Mouse (Mus musculus) embryonic facial prominence, embryonic 15.5 days (tissue): ENCODE results near the gene Retnla. TPM values are rescaled to one million over a fixed set of nuclear protein-coding genes. Genes with fewer than 3 reads are reported as not detected.

ENCODE experiments used
- ATAC-seq: fragments of 200-750 bp; cut with Nextera tagmentation; 2 replicates; pipeline ENCODE4 v1.8.0; 2017; ENCODE audit warnings: low read depth, moderate TSS enrichment; ENCODE audit not compliant: insufficient number of reproducible peaks, low FRiP score, low TSS enrichment
- H3K27ac ChIP-seq: fragments of 300-500 bp; sonication (generic); replicated peaks from 2 replicates; pipeline ENCODE4 v1.5.1; 2015; ENCODE audit warnings: mild to moderate bottlenecking, inconsistent platforms
- H3K27me3 ChIP-seq: fragments of 300-500 bp; sonication (generic); 2 replicates; pipeline ENCODE4 v1.6.1; 2015; ENCODE audit warnings: inconsistent platforms
- H3K36me3 ChIP-seq: fragments of 300-500 bp; sonication (generic); 2 replicates; pipeline ENCODE4 v1.6.1; 2015; ENCODE audit warnings: mild to moderate bottlenecking, inconsistent platforms
- H3K4me1 ChIP-seq: fragments of 300-500 bp; sonication (generic); 2 replicates; pipeline ENCODE4 v1.6.1; 2015; ENCODE audit warnings: inconsistent platforms
- H3K4me2 ChIP-seq: fragments of 300-500 bp; sonication (generic); replicated peaks from 2 replicates; pipeline ENCODE4 v1.6.1; 2015; ENCODE audit warnings: mild to moderate bottlenecking, inconsistent platforms
- H3K4me3 ChIP-seq: fragments of 300-500 bp; sonication (generic); replicated peaks from 2 replicates; pipeline ENCODE4 v1.5.1; 2015; ENCODE audit warnings: mild to moderate bottlenecking, inconsistent platforms
- H3K9ac ChIP-seq: fragments of 300-500 bp; sonication (generic); 2 replicates; pipeline ENCODE4 v1.6.1; 2015; ENCODE audit warnings: inconsistent platforms
- H3K9me3 ChIP-seq: fragments of 300-500 bp; sonication (generic); replicated peaks from 2 replicates; pipeline ENCODE4 v1.6.1; 2016; ENCODE audit warnings: inconsistent platforms
- WGBS: fragments of 180-500 bp; shearing (Covaris S2); methylation state at CpG from one replicate; pipeline ENCODE4 v1.1.7; 2015; 5-methylcytosine and 5-hydroxymethylcytosine counted together
- polyA plus RNA-seq: library from polyadenylated mRNA; unstranded; fragments of >200 nt; fragmentation: Nextera tagmentation; extraction: Ambion mirVana; gene quantifications from 2 replicates; pipeline ENCODE4 v1.2.1, GENCODE M21; 2015

Gene Retnla
- polyA plus RNA-seq, result not detected in 2 replicates

DNA sequence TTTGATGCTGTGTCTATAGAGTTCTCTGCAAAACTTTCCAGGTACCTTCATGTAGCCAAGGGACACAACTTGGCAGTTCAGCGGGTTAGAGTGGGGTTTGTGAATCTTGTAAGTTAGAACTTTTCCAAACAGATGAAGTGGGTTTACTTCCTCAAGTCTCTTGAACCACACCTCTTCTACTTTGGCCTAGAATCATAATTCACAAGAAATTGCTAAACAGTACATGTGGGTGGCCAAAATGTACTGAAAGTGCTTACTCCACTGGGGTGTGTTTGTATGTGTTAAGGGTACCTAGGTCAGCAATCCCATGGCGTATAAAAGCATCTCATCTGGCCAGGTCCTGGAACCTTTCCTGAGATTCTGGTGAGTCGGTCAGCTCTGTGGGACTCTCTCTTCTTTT, at the start of gene Retnla:
Retnla (plus strand) TSS at position 286 of the 400 bp plus-strand sequence.
- Histone ChIP-seq H3K4me1 (no peaks in the 10 kb centered on the region), H3K9me3 (no peaks in the 10 kb centered on the region), H3K27me3 (no peaks in the 10 kb centered on the region), H3K27ac (no peak within 1 kb of the TSS), H3K4me2 (no peak within 1 kb of the TSS), H3K4me3 (no peak within 1 kb of the TSS), H3K36me3 (no peaks in the 10 kb centered on the region), H3K9ac (no peak within 1 kb of the TSS)
- no peak for ATAC-seq
- WGBS, result 75% methylated on average over 3 of the region's 3 CpGs

DNA sequence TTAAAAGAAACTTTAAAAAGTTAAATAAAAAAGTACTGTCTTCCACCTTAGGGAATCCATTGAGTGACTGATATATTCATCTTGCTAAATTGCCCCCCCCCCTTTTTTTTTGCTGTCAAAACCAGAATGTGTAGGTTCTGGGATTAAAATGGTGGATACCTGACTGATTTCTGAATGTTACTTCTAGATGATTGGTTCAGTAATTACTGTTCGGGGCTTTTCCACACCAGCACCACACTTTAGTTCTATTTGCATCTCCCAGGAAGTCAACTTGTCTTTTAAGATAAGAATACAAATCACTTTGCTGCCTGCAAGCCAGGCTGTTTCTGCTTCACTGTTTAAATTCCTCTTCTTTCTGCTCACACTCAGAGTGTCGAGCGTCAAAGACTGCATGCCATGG, 44.1 kb upstream of the Retnla start:
- no peak overlapping the region for H3K9ac ChIP-seq
- no peaks in the 10 kb centered on the region for H3K4me1 ChIP-seq
- no peaks in the 10 kb centered on the region for H3K36me3 ChIP-seq
- no peak overlapping the region for H3K4me3 ChIP-seq
- no peaks in the 10 kb centered on the region for H3K27me3 ChIP-seq
- no peak overlapping the region for H3K27ac ChIP-seq
- no peak overlapping the region for H3K4me2 ChIP-seq
- 79% methylated on average over 3 of the region's 3 CpGs for WGBS
- no peak for ATAC-seq
- no peaks in the 10 kb centered on the region for H3K9me3 ChIP-seq

GRCm38 (mm10) chr16:48799470-48799869, 42.9 kb upstream of the Retnla start:
- H3K4me2 ChIP-seq, result no peak overlapping the region
- no peak overlapping the region for H3K4me3 ChIP-seq
- H3K36me3 ChIP-seq, result no peaks in the 10 kb centered on the region
- no peaks in the 10 kb centered on the region for H3K4me1 ChIP-seq
- no peak for ATAC-seq
- no peak overlapping the region for H3K27ac ChIP-seq
- no peaks in the 10 kb centered on the region for H3K27me3 ChIP-seq
- no peaks in the 10 kb centered on the region for H3K9me3 ChIP-seq
- no peak overlapping the region for H3K9ac ChIP-seq
- 84% methylated on average over 3 of the region's 3 CpGs for WGBS

- 89% methylated on average over 2 of the region's 2 CpGs for WGBS
- no peak overlapping the region for H3K4me3 ChIP-seq
- H3K9me3 ChIP-seq, result no peaks in the 10 kb centered on the region
- H3K4me1 ChIP-seq, result no peaks in the 10 kb centered on the region
- H3K27me3 ChIP-seq, result no peaks in the 10 kb centered on the region
- H3K36me3 ChIP-seq, result no peaks in the 10 kb centered on the region
- no peak overlapping the region for H3K27ac ChIP-seq
- no peak overlapping the region for H3K4me2 ChIP-seq
- ATAC-seq, result no peak
- H3K9ac ChIP-seq, result no peak overlapping the region
These were observed 41.4 kb upstream of the Retnla start for GRCm38 (mm10) chr16:48800906-48801305.

GRCm38 (mm10) chr16:48805412-48805811, 36.9 kb upstream of the Retnla start:
- Histone ChIP-seq H3K36me3 (no peaks in the 10 kb centered on the region), H3K9me3 (no peaks in the 10 kb centered on the region), H3K27ac (no peak overlapping the region), H3K4me2 (no peak overlapping the region), H3K4me3 (no peak overlapping the region), H3K27me3 (no peaks in the 10 kb centered on the region), H3K9ac (no peak overlapping the region), H3K4me1 (no peaks in the 10 kb centered on the region)
- no peak for ATAC-seq
- WGBS, result 77% methylated on average over 1 of the region's 1 CpGs

- no peak for ATAC-seq
- Histone ChIP-seq H3K4me2 (no peak overlapping the region), H3K27me3 (no peaks in the 10 kb centered on the region), H3K27ac (no peak overlapping the region), H3K9ac (no peak overlapping the region), H3K36me3 (no peaks in the 10 kb centered on the region), H3K4me3 (no peak overlapping the region), H3K9me3 (no peaks in the 10 kb centered on the region), H3K4me1 (no peaks in the 10 kb centered on the region)
- 68% methylated on average over 1 of the region's 1 CpGs for WGBS
These were observed 35.8 kb upstream of the Retnla start for GRCm38 (mm10) chr16:48806521-48806920.

GRCm38 (mm10) chr16:48809374-48809773, 33.0 kb upstream of the Retnla start:
- ATAC-seq, result no peak
- WGBS, result 49% methylated on average over 2 of the region's 2 CpGs

GRCm38 (mm10) chr16:48811881-48812436, 30.4 kb upstream of the Retnla start:
- Histone ChIP-seq H3K9me3 (no peaks in the 10 kb centered on the region), H3K36me3 (no peaks in the 10 kb centered on the region), H3K4me3 (no peak overlapping the region), H3K4me2 (no peak overlapping the region), H3K27me3 (no peaks in the 10 kb centered on the region), H3K9ac (no peak overlapping the region), H3K27ac (no peak overlapping the region), H3K4me1 (no peaks in the 10 kb centered on the region)
- no peak for ATAC-seq
- WGBS, result 55% methylated on average over 7 of the region's 7 CpGs

More at GRCm38 (mm10) chr16:48809374-48809773, 33.0 kb upstream of the Retnla start:
- Histone ChIP-seq H3K27ac (no peak overlapping the region), H3K4me2 (no peak overlapping the region), H3K9me3 (no peaks in the 10 kb centered on the region), H3K4me1 (no peaks in the 10 kb centered on the region), H3K36me3 (no peaks in the 10 kb centered on the region), H3K4me3 (no peak overlapping the region), H3K9ac (no peak overlapping the region), H3K27me3 (no peaks in the 10 kb centered on the region)

GRCm38 (mm10) chr16:48816695-48817094, 25.7 kb upstream of the Retnla start, which contains the start of gene Retnlb:
Gene Retnlb (plus strand): TSS chr16:48816856.
- no peaks in the 10 kb centered on the region for H3K27me3 ChIP-seq
- no peak within 1 kb of the TSS for H3K27ac ChIP-seq
- no peak within 1 kb of the TSS for H3K4me2 ChIP-seq
- no peak within 1 kb of the TSS for H3K9ac ChIP-seq
- WGBS, result 85% methylated on average over 2 of the region's 2 CpGs
- H3K4me3 ChIP-seq, result no peak within 1 kb of the TSS
- ATAC-seq, result no peak
- H3K4me1 ChIP-seq, result no peaks in the 10 kb centered on the region
- H3K9me3 ChIP-seq, result no peaks in the 10 kb centered on the region
- no peaks in the 10 kb centered on the region for H3K36me3 ChIP-seq

DNA sequence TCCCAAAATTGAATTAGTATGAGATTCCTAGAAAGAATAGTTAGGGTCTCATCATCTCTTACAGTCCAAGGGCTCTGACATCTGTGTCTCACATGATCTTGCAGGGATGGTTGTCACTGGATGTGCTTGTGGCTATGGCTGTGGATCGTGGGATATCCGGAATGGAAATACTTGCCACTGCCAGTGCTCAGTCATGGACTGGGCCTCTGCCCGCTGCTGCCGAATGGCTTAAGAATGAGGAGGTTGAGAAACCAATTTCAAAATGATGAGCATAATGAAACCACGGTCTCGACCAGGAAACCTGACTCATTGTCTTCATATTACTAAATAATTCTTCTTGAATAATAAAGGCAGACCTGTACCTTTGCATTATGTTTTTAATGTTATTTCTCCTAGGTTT, 23.8 kb upstream of the Retnla start:
- Histone ChIP-seq H3K9me3 (no peaks in the 10 kb centered on the region), H3K36me3 (no peaks in the 10 kb centered on the region), H3K4me2 (no peak overlapping the region), H3K4me1 (no peaks in the 10 kb centered on the region), H3K27ac (no peak overlapping the region), H3K4me3 (no peak overlapping the region), H3K27me3 (no peaks in the 10 kb centered on the region), H3K9ac (no peak overlapping the region)
- no peak for ATAC-seq
- 89% methylated on average over 6 of the region's 6 CpGs for WGBS

DNA sequence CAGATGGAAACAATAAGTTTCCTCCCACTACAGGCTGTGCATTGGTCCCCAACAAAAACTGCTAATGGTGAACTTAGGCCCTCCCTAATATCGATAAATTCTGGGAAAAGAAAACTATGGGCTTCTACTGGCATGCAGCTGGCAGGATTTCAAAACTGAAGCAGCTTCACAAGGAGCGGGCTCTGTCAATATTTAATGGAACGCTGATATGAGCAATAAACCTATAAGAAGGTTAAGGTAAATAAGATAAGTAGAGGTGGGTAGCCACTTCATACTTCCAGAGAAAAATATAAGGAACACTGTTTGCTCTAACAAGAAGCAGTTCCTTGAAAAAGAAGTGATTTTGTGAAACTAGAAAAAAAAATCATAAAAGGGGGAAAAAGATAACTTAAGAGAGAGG, 15.9 kb upstream of the Retnla start:
- no peaks in the 10 kb centered on the region for H3K9me3 ChIP-seq
- no peak overlapping the region for H3K27ac ChIP-seq
- WGBS, result 83% methylated on average over 3 of the region's 3 CpGs
- no peak overlapping the region for H3K9ac ChIP-seq
- H3K27me3 ChIP-seq, result no peaks in the 10 kb centered on the region
- ATAC-seq, result no peak
- H3K4me3 ChIP-seq, result no peak overlapping the region
- no peaks in the 10 kb centered on the region for H3K4me1 ChIP-seq
- H3K36me3 ChIP-seq, result no peaks in the 10 kb centered on the region
- no peak overlapping the region for H3K4me2 ChIP-seq

GRCm38 (mm10) chr16:48827625-48828024, 14.7 kb upstream of the Retnla start:
- 47% methylated on average over 1 of the region's 1 CpGs for WGBS
- ATAC-seq, result no peak
- Histone ChIP-seq H3K27me3 (no peaks in the 10 kb centered on the region), H3K36me3 (no peaks in the 10 kb centered on the region), H3K4me1 (no peaks in the 10 kb centered on the region), H3K4me2 (no peak overlapping the region), H3K9ac (no peak overlapping the region), H3K4me3 (no peak overlapping the region), H3K9me3 (no peaks in the 10 kb centered on the region), H3K27ac (no peak overlapping the region)
